Mouse (Mus musculus) embryonic facial prominence, embryonic 10.5 days (tissue): Measurements from ENCODE around the gene Tmem139. TPM values are rescaled to one million over a fixed set of nuclear protein-coding genes. Genes with fewer than 3 reads are reported as not detected.

Source experiments
- DNase-seq: peaks from one replicate; pipeline ENCODE4 v3.0.0-alpha.2; 2017; ENCODE audit warnings: low spot score
- H3K27ac ChIP-seq: fragments of 300-500 bp; sonication (generic); replicated peaks from 2 replicates; pipeline ENCODE4 v1.5.1; 2016; ENCODE audit warnings: mild to moderate bottlenecking
- H3K27me3 ChIP-seq: fragments of 300-500 bp; sonication (generic); replicated peaks from 2 replicates; pipeline ENCODE4 v1.6.1; 2016; ENCODE audit warnings: low read depth, mild to moderate bottlenecking; ENCODE audit not compliant: poor library complexity, severe bottlenecking
- H3K36me3 ChIP-seq: fragments of 300-500 bp; sonication (generic); replicated peaks from 2 replicates; pipeline ENCODE4 v1.6.1; 2016; ENCODE audit warnings: mild to moderate bottlenecking, moderate library complexity
- H3K4me1 ChIP-seq: fragments of 300-500 bp; sonication (generic); 2 replicates; pipeline ENCODE4 v1.6.1; 2016
- H3K4me3 ChIP-seq: fragments of 300-500 bp; sonication (generic); 2 replicates; pipeline ENCODE4 v1.5.1; 2016; ENCODE audit warnings: mild to moderate bottlenecking, moderate library complexity
- H3K9me3 ChIP-seq: fragments of 300-500 bp; sonication (generic); 2 replicates; pipeline ENCODE4 v1.6.1; 2016; ENCODE audit warnings: mild to moderate bottlenecking
- WGBS: fragments of 180-500 bp; shearing (Covaris S2); methylation state at CpG from one replicate; pipeline ENCODE4 v1.1.7; 2016; 5-methylcytosine and 5-hydroxymethylcytosine counted together
- polyA plus RNA-seq: library from polyadenylated mRNA; unstranded; fragments of >200 nt; fragmentation: Nextera tagmentation; extraction: Ambion mirVana; gene quantifications from 2 replicates; pipeline ENCODE4 v1.2.1, GENCODE M21; 2016

The Tmem139 gene
- polyA plus RNA-seq, 1 experiment from 2014 or later, result 0.90 TPM

DNA sequence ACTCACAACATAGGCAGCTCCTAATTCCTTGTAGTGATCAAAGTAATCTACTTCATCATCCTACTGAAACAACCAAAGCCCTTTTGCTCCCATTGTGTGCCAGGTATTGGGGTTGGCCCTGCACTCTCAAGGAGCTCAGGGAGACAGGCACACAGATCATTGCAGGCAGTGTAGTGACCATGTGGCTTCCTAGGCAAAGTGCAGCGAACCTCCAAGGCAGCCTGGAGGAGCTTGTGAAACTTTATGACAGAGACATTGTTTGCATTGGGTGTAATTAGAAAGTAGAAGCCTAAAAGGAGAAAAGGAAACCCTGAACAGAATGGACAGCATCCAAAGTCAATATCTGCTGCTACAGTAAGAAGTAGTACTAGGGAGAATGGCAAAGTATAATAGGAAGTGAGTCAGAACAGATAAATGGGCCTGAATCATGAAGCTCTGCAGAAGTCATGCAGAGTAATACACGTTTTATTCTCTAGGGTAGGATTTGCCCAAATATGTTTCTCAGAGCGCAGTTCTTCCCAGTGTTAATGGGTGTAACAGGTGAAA, 33.9 kb downstream of the Tmem139 start:
- peaks cover 71% of the 10 kb centered on the region for H3K36me3 ChIP-seq

DNA sequence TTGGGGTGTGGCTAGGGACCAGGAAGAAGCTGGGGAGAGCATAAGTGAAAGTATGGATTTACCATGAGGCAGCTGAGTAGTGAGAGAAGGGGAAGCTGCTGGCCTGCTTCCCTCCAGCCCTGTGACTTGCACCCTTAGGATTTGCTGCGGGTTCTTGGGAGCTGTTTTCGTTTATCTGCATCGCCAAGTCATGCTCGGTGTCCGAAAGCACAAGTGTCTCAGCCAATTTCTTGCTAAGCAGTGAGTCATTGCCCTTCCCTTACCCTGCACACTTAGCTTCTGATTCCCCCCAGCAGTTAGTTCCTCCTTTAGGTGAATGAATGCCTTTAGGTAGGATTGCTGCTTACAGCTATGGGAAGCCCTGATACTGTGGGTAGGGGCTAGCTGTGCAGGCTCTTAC, 37.6 kb downstream of the Tmem139 start:
- Histone ChIP-seq H3K9me3 (no peaks in the 10 kb centered on the region), H3K36me3 (peaks cover 51% of the 10 kb centered on the region), H3K4me1 (no peaks in the 10 kb centered on the region), H3K4me3 (no peak overlapping the region), H3K27ac (no peak overlapping the region), H3K27me3 (no peaks in the 10 kb centered on the region)
- 89% methylated on average over 5 of the region's 5 CpGs for WGBS
- no peak for DNase-seq

More for the DNA sequence above, 33.9 kb downstream of the Tmem139 start:
- DNase-seq, result no peak
- Histone ChIP-seq H3K9me3 (no peaks in the 10 kb centered on the region), H3K4me1 (no peaks in the 10 kb centered on the region), H3K27me3 (no peaks in the 10 kb centered on the region), H3K27ac (no peak overlapping the region), H3K4me3 (no peak overlapping the region)
- WGBS, result 83% methylated on average over 3 of the region's 3 CpGs

DNA sequence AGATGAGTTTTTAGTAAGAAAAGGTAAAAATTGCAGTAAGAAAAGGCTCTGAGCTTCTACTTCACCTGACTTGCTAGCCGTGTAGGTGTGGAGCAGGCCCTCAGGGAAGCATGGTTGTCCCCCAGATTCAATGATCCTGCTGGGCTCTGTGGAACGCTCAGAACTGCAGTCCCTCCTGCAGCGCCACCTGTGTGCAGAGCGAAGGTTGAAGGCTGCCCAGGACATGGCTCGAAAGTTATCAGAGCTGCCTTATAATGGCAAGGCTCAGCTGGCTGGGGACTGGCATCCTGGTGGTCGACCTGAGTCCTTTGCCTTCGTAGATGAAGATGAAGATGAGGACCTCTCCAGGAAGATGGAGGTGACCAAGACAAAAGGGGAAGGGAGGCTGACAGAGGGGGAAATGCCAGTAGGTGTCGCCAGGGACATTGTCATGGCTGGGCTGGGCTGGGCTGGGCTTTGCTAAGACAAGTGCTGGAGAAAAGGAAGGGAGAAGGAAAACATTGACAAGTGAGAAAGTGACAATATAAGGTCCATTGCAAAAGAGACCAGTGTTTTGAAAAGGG, 48.1 kb downstream of the Tmem139 start:
- H3K4me1 ChIP-seq, result no peaks in the 10 kb centered on the region
- no peaks in the 10 kb centered on the region for H3K9me3 ChIP-seq
- H3K27me3 ChIP-seq, result no peaks in the 10 kb centered on the region
- no peak for DNase-seq
- WGBS, result 52% methylated on average over 8 of the region's 8 CpGs
- H3K4me3 ChIP-seq, result no peak overlapping the region
- peaks cover 73% of the 10 kb centered on the region for H3K36me3 ChIP-seq
- H3K27ac ChIP-seq, result no peak overlapping the region

DNA sequence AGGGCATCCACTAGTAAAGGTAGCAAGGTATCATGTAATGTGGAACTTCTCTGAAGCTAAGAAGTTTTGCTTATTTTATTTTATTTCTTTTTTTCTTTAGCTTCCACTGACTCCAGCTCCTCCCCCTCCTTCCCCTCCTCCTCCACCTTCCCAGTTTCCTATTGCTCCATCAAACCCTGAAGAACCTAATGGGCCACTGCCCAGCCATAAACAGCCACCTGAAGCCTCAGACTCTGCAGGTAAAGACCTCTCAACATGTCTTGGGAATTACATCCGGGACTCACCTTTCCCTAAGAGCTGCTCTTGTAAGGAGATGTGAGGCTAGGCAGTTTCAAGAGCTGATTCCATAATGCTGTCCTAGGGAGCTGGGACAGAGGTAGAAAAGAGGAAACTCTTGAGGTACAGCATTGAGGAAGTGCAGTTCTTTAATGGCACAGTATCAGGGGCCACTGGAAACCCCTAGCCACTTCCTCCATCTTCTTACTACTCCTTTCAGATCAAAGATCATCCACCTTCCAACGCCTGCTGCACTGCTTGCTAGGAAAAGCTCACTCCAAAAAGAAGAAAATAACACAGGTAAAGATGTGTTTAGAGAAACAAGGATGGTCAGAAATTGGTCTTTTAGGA, 48.8 kb downstream of the Tmem139 start:
- no peak for DNase-seq
- peaks cover 73% of the 10 kb centered on the region for H3K36me3 ChIP-seq
- H3K27ac ChIP-seq, result no peak overlapping the region
- no peaks in the 10 kb centered on the region for H3K9me3 ChIP-seq
- no peak overlapping the region for H3K4me3 ChIP-seq
- no peaks in the 10 kb centered on the region for H3K4me1 ChIP-seq
- H3K27me3 ChIP-seq, result no peaks in the 10 kb centered on the region
- 88% methylated on average over 2 of the region's 2 CpGs for WGBS

Other genes with a start within 250 kb of the Tmem139 start
- not detected in 2 replicates for gene Sva, start 223.6 kb upstream of the Tmem139 start, polyA plus RNA-seq
- gene Tas2r139, start 121.0 kb upstream of the Tmem139 start, polyA plus RNA-seq, result not detected in 2 replicates
- gene Tas2r144, start 46.6 kb upstream of the Tmem139 start, polyA plus RNA-seq, result not detected in 2 replicates
- gene Gstk1, start 16.0 kb upstream of the Tmem139 start, polyA plus RNA-seq, result 18.1 and 18.7 TPM in 2 replicates
- gene Casp2, start 3.0 kb downstream of the Tmem139 start, polyA plus RNA-seq, result 79.5 and 85.3 TPM in 2 replicates
- gene Clcn1, start 24.7 kb downstream of the Tmem139 start, polyA plus RNA-seq, result 0.80 and 1.1 TPM in 2 replicates
- 0.74 and 0.90 TPM in 2 replicates for gene Fam131b, start 62.7 kb downstream of the Tmem139 start, polyA plus RNA-seq
- 93.8 and 96.9 TPM in 2 replicates for gene Zyx, start 87.7 kb downstream of the Tmem139 start, polyA plus RNA-seq
- 3.9 and 5.1 TPM in 2 replicates for gene Epha1, start 111.3 kb downstream of the Tmem139 start, polyA plus RNA-seq
- not detected in 2 replicates for gene Tas2r143, start 138.3 kb downstream of the Tmem139 start, polyA plus RNA-seq
- gene Tas2r135, start 143.5 kb downstream of the Tmem139 start, polyA plus RNA-seq, result not detected in 2 replicates
- gene Tas2r126, start 172.6 kb downstream of the Tmem139 start, polyA plus RNA-seq, result not detected in 2 replicates
- gene Olfr458, start 203.2 kb downstream of the Tmem139 start, polyA plus RNA-seq, result not detected in 2 replicates
- not detected in 2 replicates for gene Olfr457, start 214.4 kb downstream of the Tmem139 start, polyA plus RNA-seq
- gene Olfr456, start 225.2 kb downstream of the Tmem139 start, polyA plus RNA-seq, result not detected in 2 replicates